Mouse (Mus musculus): ENCODE measurements around the gene Rac1.
"Not testable (repeated sequence)": the region's sequence is repeated elsewhere in the genome, so short reads cannot be mapped to it uniquely, and the experiment has no call there.

Gene Rac1

GRCm38 (mm10) chr5:143525454-143526225 is 2.2 kb downstream of the Rac1 start:
- ATAC-seq (ENCODE audit: low TSS enrichment): no peak

GRCm38 (mm10) chr5:143522882-143523281 is 5.0 kb downstream of the Rac1 start:
- ATAC-seq (ENCODE audit: low TSS enrichment): no peak

GRCm38 (mm10) chr5:143520415-143520814 is 7.4 kb downstream of the Rac1 start:
- no peak for ATAC-seq (ENCODE audit: low TSS enrichment)

GRCm38 (mm10) chr5:143518045-143518591 is 9.7 kb downstream of the Rac1 start:
- no peak for ATAC-seq (ENCODE audit: low TSS enrichment)

- no peak for ATAC-seq (ENCODE audit: low TSS enrichment)
Measured at GRCm38 (mm10) chr5:143517436-143517835, 10.4 kb downstream of the Rac1 start.

- ATAC-seq (ENCODE audit: low TSS enrichment): no peak
Measured at GRCm38 (mm10) chr5:143517005-143517404, 10.8 kb downstream of the Rac1 start.

GRCm38 (mm10) chr5:143514878-143515277 is 13.0 kb downstream of the Rac1 start:
- no peak for ATAC-seq (ENCODE audit: low TSS enrichment)

- ATAC-seq (ENCODE audit: low TSS enrichment): no peak
Measured at GRCm38 (mm10) chr5:143512305-143512704, 15.5 kb downstream of the Rac1 start.

GRCm38 (mm10) chr5:143511577-143511976 is 16.3 kb downstream of the Rac1 start:
- ATAC-seq (ENCODE audit: low TSS enrichment): no peak

GRCm38 (mm10) chr5:143509737-143510136 is 18.1 kb downstream of the Rac1 start:
- peak; percentile 17; the same call in 1 of the 2 replicates for ATAC-seq (ENCODE audit: low TSS enrichment)

GRCm38 (mm10) chr5:143509294-143509693 is 18.5 kb downstream of the Rac1 start:
- ATAC-seq (ENCODE audit: low TSS enrichment): no peak

GRCm38 (mm10) chr5:143505545-143505944 is 22.3 kb downstream of the Rac1 start:
- ATAC-seq (ENCODE audit: low TSS enrichment): no peak

GRCm38 (mm10) chr5:143505056-143505455 is 22.8 kb downstream of the Rac1 start:
- ATAC-seq (ENCODE audit: low TSS enrichment): no peak

GRCm38 (mm10) chr5:143504453-143504852 is 23.4 kb downstream of the Rac1 start:
- no peak for ATAC-seq (ENCODE audit: low TSS enrichment)

GRCm38 (mm10) chr5:143503740-143504139 is 24.1 kb downstream of the Rac1 start:
- ATAC-seq (ENCODE audit: low TSS enrichment): no peak

- ATAC-seq (ENCODE audit: low TSS enrichment): no peak
Measured at GRCm38 (mm10) chr5:143502899-143503557, 24.8 kb downstream of the Rac1 start.

GRCm38 (mm10) chr5:143501649-143502048 is 26.2 kb downstream of the Rac1 start:
- ATAC-seq (ENCODE audit: low TSS enrichment): no peak

- ATAC-seq (ENCODE audit: low TSS enrichment): no peak
Measured at GRCm38 (mm10) chr5:143501140-143501539, 26.7 kb downstream of the Rac1 start.

GRCm38 (mm10) chr5:143500711-143501110 is 27.1 kb downstream of the Rac1 start:
- not testable (repeated sequence) for ATAC-seq (ENCODE audit: low TSS enrichment)

- no peak for ATAC-seq (ENCODE audit: low TSS enrichment)
Measured at GRCm38 (mm10) chr5:143499686-143500085, 28.1 kb downstream of the Rac1 start.

- no peak for ATAC-seq (ENCODE audit: low TSS enrichment)
Measured at GRCm38 (mm10) chr5:143499197-143499596, 28.6 kb downstream of the Rac1 start.

- ATAC-seq (ENCODE audit: low TSS enrichment): no peak
Measured at GRCm38 (mm10) chr5:143497451-143497850, 30.4 kb downstream of the Rac1 start.

- peak; percentile 82; the same call in 1 of the 2 replicates for ATAC-seq (ENCODE audit: low TSS enrichment)
Measured at GRCm38 (mm10) chr5:143495708-143496107, 32.1 kb downstream of the Rac1 start.

Measured in frontal cortex, adult (tissue).